Mouse (Mus musculus): Measurements from ENCODE around the gene Cmtm6. TPM values are rescaled to one million over a fixed set of nuclear protein-coding genes. Genes with fewer than 3 reads are reported as not detected.

The Cmtm6 gene
- polyA plus RNA-seq, 1 experiment from 2014 or later: 25.7 TPM

DNA sequence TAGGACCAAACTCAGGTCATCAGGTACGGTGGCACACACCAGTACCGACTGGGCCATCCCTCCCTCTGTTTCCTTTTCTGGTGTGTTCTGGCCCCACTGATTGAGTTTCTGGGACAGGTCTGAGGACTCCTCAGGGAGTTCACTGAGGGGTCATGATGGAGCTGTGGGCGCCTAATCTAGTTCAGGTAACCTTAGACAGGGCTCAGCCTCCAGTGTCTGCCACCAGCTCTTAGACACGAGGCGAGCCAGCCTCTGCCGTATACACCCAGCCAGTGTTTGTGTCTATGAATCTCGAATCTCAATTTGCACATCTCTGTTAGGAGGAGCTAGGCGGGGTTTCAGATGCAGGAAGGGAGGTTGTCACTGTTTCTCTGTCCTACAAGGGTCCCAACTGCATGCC lies 59.1 kb downstream of the Cmtm6 start:
- no peak overlapping the region for H3K4me2 ChIP-seq (ENCODE audit: low read depth)
- no peak for ATAC-seq (ENCODE audit: insufficient read depth, low FRiP score, low TSS enrichment)
- H3K27me3 ChIP-seq (ENCODE audit: control insufficient read depth, insufficient read depth, low read length): no peaks in the 10 kb centered on the region

DNA sequence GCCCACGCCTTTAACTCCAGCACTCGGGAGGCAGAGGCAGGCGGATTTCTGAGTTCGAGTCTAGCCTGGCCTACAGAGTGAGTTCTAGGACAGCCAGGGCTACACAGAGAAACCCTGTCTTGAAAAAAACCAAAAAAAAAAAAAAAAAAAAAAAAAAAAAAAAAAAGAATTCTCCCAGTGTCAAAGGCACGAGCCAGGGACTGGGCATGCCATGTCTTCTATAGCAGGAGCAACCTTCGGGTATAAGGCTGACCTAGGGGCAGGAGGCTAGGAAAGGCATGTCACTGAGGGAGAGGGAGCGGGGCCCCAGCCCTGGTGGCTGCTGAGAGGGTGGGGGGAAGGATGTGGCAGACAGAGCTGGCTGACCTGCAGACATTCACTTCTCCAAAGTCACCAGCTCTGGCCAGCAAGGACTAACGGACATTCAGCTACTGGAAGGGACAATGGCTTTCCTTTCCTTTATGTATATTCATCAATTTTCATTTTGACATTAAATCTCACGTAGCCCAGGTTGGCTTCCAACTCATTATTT lies 62.9 kb downstream of the Cmtm6 start:
- H3K4me3 ChIP-seq (ENCODE audit: low read depth, low read length): no peak overlapping the region
- WGBS: 87% methylated on average over 9 of the region's 9 CpGs
- H3K27ac ChIP-seq (ENCODE audit: low read depth, low read length): no peak overlapping the region
- DNase-seq (ENCODE audit: low spot score) (no peak), ATAC-seq (ENCODE audit: insufficient read depth, low FRiP score, low TSS enrichment) (no peak)
- no peak overlapping the region for H3K4me2 ChIP-seq (ENCODE audit: low read depth)
- H3K9ac ChIP-seq (ENCODE audit: low read length): no peak overlapping the region
- H3K4me1 ChIP-seq (ENCODE audit: control insufficient read depth, insufficient read depth, low read length): no peaks in the 10 kb centered on the region
- no peaks in the 10 kb centered on the region for H3K36me3 ChIP-seq (ENCODE audit: control insufficient read depth, insufficient read depth, low read length)
- H3K9me3 ChIP-seq (ENCODE audit: control insufficient read depth, low read length): no peaks in the 10 kb centered on the region
- H3K27me3 ChIP-seq (ENCODE audit: control insufficient read depth, insufficient read depth, low read length): no peaks in the 10 kb centered on the region

More for the DNA sequence above, 59.1 kb downstream of the Cmtm6 start:
- Histone ChIP-seq H3K9ac (ENCODE audit: low read length) (no peak overlapping the region), H3K9me3 (ENCODE audit: control insufficient read depth, low read length) (no peaks in the 10 kb centered on the region), H3K36me3 (ENCODE audit: control insufficient read depth, insufficient read depth, low read length) (no peaks in the 10 kb centered on the region), H3K4me1 (ENCODE audit: control insufficient read depth, insufficient read depth, low read length) (no peaks in the 10 kb centered on the region), H3K4me3 (ENCODE audit: low read depth, low read length) (no peak overlapping the region), H3K27ac (ENCODE audit: low read depth, low read length) (no peak overlapping the region)
- no peak for DNase-seq (ENCODE audit: low spot score)
- WGBS: 93% methylated on average over 8 of the region's 8 CpGs

DNA sequence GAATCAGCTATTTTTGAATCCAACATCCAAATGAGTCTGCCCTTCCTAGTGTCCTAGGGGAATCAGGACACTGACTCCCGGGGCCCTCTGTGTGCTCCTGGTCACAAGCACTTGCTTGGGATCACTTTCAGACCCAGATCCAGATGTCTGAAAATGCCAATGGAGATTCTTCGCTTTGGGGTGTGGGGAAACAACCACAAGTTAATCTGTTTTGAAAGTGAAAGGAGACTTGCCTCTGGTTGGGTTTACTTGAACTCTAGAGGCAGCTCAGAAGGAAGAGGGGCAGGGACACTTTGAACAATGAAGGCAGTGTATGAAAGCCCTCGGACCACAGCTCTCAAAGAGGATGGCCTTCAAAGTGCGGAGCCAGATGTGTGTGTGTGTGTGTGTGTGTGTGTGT lies 63.6 kb downstream of the Cmtm6 start:
- 69% methylated on average over 4 of the region's 4 CpGs for WGBS
- H3K4me2 ChIP-seq (ENCODE audit: low read depth): no peak overlapping the region
- no peak overlapping the region for H3K4me3 ChIP-seq (ENCODE audit: low read depth, low read length)
- ATAC-seq (ENCODE audit: insufficient read depth, low FRiP score, low TSS enrichment): no peak
- no peak overlapping the region for H3K27ac ChIP-seq (ENCODE audit: low read depth, low read length)
- H3K4me1 ChIP-seq (ENCODE audit: control insufficient read depth, insufficient read depth, low read length): no peaks in the 10 kb centered on the region
- no peaks in the 10 kb centered on the region for H3K27me3 ChIP-seq (ENCODE audit: control insufficient read depth, insufficient read depth, low read length)
- H3K9me3 ChIP-seq (ENCODE audit: control insufficient read depth, low read length): no peaks in the 10 kb centered on the region
- H3K9ac ChIP-seq (ENCODE audit: low read length): no peak overlapping the region
- no peaks in the 10 kb centered on the region for H3K36me3 ChIP-seq (ENCODE audit: control insufficient read depth, insufficient read depth, low read length)
- DNase-seq (ENCODE audit: low spot score): no peak

DNA sequence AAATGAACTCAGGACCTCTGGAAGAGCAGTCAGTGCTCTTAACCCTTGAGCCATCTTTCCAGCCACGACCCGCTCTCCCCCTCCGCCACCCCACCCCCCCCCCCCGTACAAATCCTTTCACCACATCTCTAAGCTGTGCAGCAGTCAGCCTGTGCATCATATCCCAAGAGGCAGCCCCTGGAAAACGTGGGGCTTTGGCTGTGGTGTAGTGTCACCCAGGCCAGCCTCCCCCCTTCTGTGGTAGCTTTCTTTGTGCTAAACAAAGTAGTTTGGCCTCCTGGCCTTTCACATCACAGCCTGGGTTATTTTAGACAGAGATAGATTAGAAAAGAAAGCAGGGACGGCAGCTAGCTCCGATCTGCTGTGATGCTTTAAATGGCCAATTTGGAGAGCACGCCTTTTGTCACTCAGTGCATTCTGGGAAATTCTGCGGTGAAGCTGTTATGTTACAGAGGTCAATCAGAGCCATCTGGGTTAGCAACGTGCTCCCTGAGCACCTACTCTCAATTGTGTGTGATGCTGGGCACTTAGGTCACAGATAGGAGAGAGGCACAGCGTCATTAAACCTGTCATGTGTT lies 65.6 kb downstream of the Cmtm6 start:
- WGBS: 43% methylated on average over 11 of the region's 11 CpGs
- Histone ChIP-seq H3K9me3 (ENCODE audit: control insufficient read depth, low read length) (no peaks in the 10 kb centered on the region), H3K4me3 (ENCODE audit: low read depth, low read length) (no peak overlapping the region), H3K36me3 (ENCODE audit: control insufficient read depth, insufficient read depth, low read length) (no peaks in the 10 kb centered on the region), H3K27ac (ENCODE audit: low read depth, low read length) (no peak overlapping the region), H3K4me1 (ENCODE audit: control insufficient read depth, insufficient read depth, low read length) (0 out of 2 replicates have a peak, but pooled peaks cover 4% of the 10 kb centered on the region), H3K9ac (ENCODE audit: low read length) (no peak overlapping the region), H3K27me3 (ENCODE audit: control insufficient read depth, insufficient read depth, low read length) (no peaks in the 10 kb centered on the region), H3K4me2 (ENCODE audit: low read depth) (no peak overlapping the region)
- no peak for ATAC-seq (ENCODE audit: insufficient read depth, low FRiP score, low TSS enrichment)
- DNase-seq (ENCODE audit: low spot score): peak; percentile 40

DNA sequence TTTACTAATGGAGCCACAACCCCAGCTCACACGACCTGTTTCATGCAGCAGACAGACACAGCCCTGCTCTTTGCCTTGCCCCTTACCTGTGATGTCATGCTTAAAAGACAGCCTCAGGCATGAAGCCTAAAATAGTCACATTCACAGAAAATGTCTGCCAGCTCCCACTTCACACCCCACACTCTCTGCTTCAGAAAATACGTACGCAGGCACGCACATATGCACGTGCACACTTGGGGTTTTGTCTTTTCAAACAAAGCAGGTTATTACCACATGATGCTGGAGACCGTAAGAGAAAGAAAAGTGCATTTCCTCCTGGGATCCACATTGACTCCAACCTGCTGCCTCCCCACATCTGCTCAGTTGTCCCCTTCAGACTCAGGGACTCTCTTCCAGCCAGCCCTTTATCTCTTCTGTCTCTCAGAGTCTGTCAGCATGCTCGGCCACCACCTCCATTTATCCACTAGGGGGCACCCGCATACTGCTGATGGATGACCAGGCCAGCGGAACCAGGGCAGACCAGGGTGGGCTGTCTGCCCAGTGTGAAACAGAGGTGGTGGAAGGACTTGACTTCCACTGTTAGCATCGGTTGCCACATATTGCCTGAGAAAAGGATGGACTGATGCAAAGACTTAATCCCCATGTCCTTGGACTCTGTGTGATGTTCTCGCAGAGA lies 66.6 kb downstream of the Cmtm6 start:
- WGBS: 58% methylated on average over 11 of the region's 11 CpGs
- Histone ChIP-seq H3K27ac (ENCODE audit: low read depth, low read length) (no peak overlapping the region), H3K36me3 (ENCODE audit: control insufficient read depth, insufficient read depth, low read length) (no peaks in the 10 kb centered on the region), H3K4me3 (ENCODE audit: low read depth, low read length) (no peak overlapping the region), H3K9ac (ENCODE audit: low read length) (no peak overlapping the region), H3K4me2 (ENCODE audit: low read depth) (no peak overlapping the region), H3K27me3 (ENCODE audit: control insufficient read depth, insufficient read depth, low read length) (no peaks in the 10 kb centered on the region), H3K4me1 (ENCODE audit: control insufficient read depth, insufficient read depth, low read length) (0 out of 2 replicates have a peak, but pooled peaks cover 4% of the 10 kb centered on the region), H3K9me3 (ENCODE audit: control insufficient read depth, low read length) (no peaks in the 10 kb centered on the region)
- peak; percentile 82 for ATAC-seq (ENCODE audit: insufficient read depth, low FRiP score, low TSS enrichment)
- peak; percentile 86 for DNase-seq (ENCODE audit: low spot score)

DNA sequence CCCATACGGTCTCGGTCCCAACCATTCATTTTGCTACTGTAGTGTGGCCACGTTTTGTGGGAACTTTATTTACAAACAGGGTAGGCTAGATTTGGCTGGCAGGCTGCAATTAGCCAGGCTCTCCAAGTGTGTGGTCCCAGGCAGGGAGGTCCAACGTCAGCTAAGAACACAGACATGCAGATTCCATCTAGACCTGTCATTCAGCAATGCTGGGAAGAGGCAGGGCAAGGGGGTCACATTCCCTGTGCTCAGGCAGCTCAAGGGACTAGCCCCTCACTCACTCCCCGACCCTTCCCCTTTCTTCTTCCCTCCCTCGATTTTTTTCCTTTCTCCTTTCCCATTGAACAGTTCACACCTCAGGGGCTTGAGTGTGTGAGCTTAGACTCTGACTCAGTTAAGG lies 67.9 kb downstream of the Cmtm6 start:
- Histone ChIP-seq H3K9me3 (ENCODE audit: control insufficient read depth, low read length) (no peaks in the 10 kb centered on the region), H3K36me3 (ENCODE audit: control insufficient read depth, insufficient read depth, low read length) (no peaks in the 10 kb centered on the region), H3K9ac (ENCODE audit: low read length) (no peak overlapping the region), H3K4me3 (ENCODE audit: low read depth, low read length) (no peak overlapping the region), H3K4me2 (ENCODE audit: low read depth) (no peak overlapping the region), H3K4me1 (ENCODE audit: control insufficient read depth, insufficient read depth, low read length) (0 out of 2 replicates have a peak, but pooled peaks cover 4% of the 10 kb centered on the region), H3K27ac (ENCODE audit: low read depth, low read length) (no peak overlapping the region), H3K27me3 (ENCODE audit: control insufficient read depth, insufficient read depth, low read length) (no peaks in the 10 kb centered on the region)
- DNase-seq (ENCODE audit: low spot score): no peak
- 33% methylated on average over 6 of the region's 6 CpGs for WGBS
- ATAC-seq (ENCODE audit: insufficient read depth, low FRiP score, low TSS enrichment): no peak

Other genes with a start within 250 kb of the Cmtm6 start
- gene Ccr4, start 226.2 kb upstream of the Cmtm6 start, polyA plus RNA-seq (2014; fragmentation: Nextera tagmentation; extraction: Ambion mirVana): 0.08 TPM in 1 of 2 replicates, not detected in the other
- gene C130032M10Rik, start 215.4 kb upstream of the Cmtm6 start, polyA plus RNA-seq (2014; fragmentation: Nextera tagmentation; extraction: Ambion mirVana): not detected in 2 replicates
- gene Trim71, start 166.7 kb upstream of the Cmtm6 start, polyA plus RNA-seq (2014; fragmentation: Nextera tagmentation; extraction: Ambion mirVana): 2.1 and 2.2 TPM in 2 replicates
- gene Cnot10, start 90.9 kb upstream of the Cmtm6 start, polyA plus RNA-seq (2014; fragmentation: Nextera tagmentation; extraction: Ambion mirVana): 68.0 and 68.5 TPM in 2 replicates
- 94.0 and 97.3 TPM in 2 replicates for gene Dync1li1, start 42.3 kb upstream of the Cmtm6 start, polyA plus RNA-seq (2014; fragmentation: Nextera tagmentation; extraction: Ambion mirVana)
- 57.0 and 57.2 TPM in 2 replicates for gene Cmtm7, start 50.7 kb downstream of the Cmtm6 start, polyA plus RNA-seq (2014; fragmentation: Nextera tagmentation; extraction: Ambion mirVana)
- gene Cmtm8, start 113.0 kb downstream of the Cmtm6 start, polyA plus RNA-seq (2014; fragmentation: Nextera tagmentation; extraction: Ambion mirVana): 15.2 and 20.4 TPM in 2 replicates
- gene Gpd1l, start 202.9 kb downstream of the Cmtm6 start, polyA plus RNA-seq (2014; fragmentation: Nextera tagmentation; extraction: Ambion mirVana): 11.5 and 12.0 TPM in 2 replicates
- gene Osbpl10, start 247.5 kb downstream of the Cmtm6 start, polyA plus RNA-seq (2014; fragmentation: Nextera tagmentation; extraction: Ambion mirVana): 1.4 and 1.6 TPM in 2 replicates

All from neural tube, embryonic 11.5 days (tissue).